8 mouse cellular contexts compared by ENCODE assay signal in genomic region chr11:46312523-46313035, GRCm38 (mm10). TPM values are rescaled to one million over a fixed set of nuclear protein-coding genes. Genes with fewer than 3 reads are reported as not detected.
DNase-seq lines count a peak whose midpoint lies in the region; ATAC-seq and TF ChIP-seq lines count a peak whose summit lies in the region.

TSS of gene Cyfip2 (minus strand) at chr11:46312859.

- no peak for ATAC-seq in granulocyte monocyte progenitor cell, adult 5-6 weeks (replicated peaks; ENCODE audit: poor library complexity, severe bottlenecking)
- peak; percentile 52 for ATAC-seq in intestine, embryonic 16.5 days
- ATAC-seq in limb, embryonic 14.5 days (ENCODE audit: low FRiP score, low read depth) = peak; percentile 46; the same call in 1 of the 2 replicates

- peaks cover 11% of the 10 kb centered on the region for H3K4me1 ChIP-seq in intestine, embryonic 16.5 days (ENCODE audit: control insufficient read depth, insufficient read depth, low read length)
- peaks cover 23% of the 10 kb centered on the region for H3K4me1 ChIP-seq in limb, embryonic 14.5 days (ENCODE audit: control insufficient read depth, insufficient read depth, low read length)

- peak within 1 kb of the TSS; percentile 19; the same call in 1 of the 2 replicates for H3K27ac ChIP-seq in intestine, embryonic 16.5 days (ENCODE audit: low read length)
- no peak within 1 kb of the TSS for H3K27ac ChIP-seq in limb, embryonic 14.5 days (replicated peaks; ENCODE audit: low read depth, low read length)

- TF ChIP-seq POLR2A in limb, embryonic 14.5 days (IDR thresholded peaks at IDR 0.05; ENCODE audit: borderline replicate concordance, extremely low read depth, insufficient read depth, insufficient read length) = no peak

- peak within 1 kb of the TSS; percentile 73 for H3K9ac ChIP-seq in intestine, embryonic 16.5 days (ENCODE audit: low read depth, low read length)
- H3K9ac ChIP-seq in limb, embryonic 14.5 days (ENCODE audit: low read depth, low read length, severe bottlenecking) = peak within 1 kb of the TSS; percentile 61

- H3K4me3 ChIP-seq in intestine, embryonic 16.5 days (ENCODE audit: low read length) = peak within 1 kb of the TSS; percentile 73
- peak within 1 kb of the TSS; percentile 69 for H3K4me3 ChIP-seq in limb, embryonic 14.5 days (replicated peaks; ENCODE audit: low read length)

- H3K9me3 ChIP-seq in intestine, embryonic 16.5 days (ENCODE audit: control insufficient read depth, low read length) = no peaks in the 10 kb centered on the region
- H3K9me3 ChIP-seq in limb, embryonic 14.5 days (ENCODE audit: control insufficient read depth, low read length) = no peaks in the 10 kb centered on the region; the same call in 1 of the 2 replicates

- H3K36me3 ChIP-seq in intestine, embryonic 16.5 days (ENCODE audit: control insufficient read depth, insufficient read depth, low read length) = no peaks in the 10 kb centered on the region
- H3K36me3 ChIP-seq in limb, embryonic 14.5 days (ENCODE audit: control insufficient read depth, insufficient read depth, low read length) = no peaks in the 10 kb centered on the region

- H3K27me3 ChIP-seq in intestine, embryonic 16.5 days (replicated peaks; ENCODE audit: control insufficient read depth, insufficient read depth, low read length) = no peaks in the 10 kb centered on the region
- H3K27me3 ChIP-seq in limb, embryonic 14.5 days (ENCODE audit: control insufficient read depth, insufficient read depth, low read length) = no peaks in the 10 kb centered on the region

- H3K4me2 ChIP-seq in intestine, embryonic 16.5 days (ENCODE audit: low read depth, low read length) = peak within 1 kb of the TSS; percentile 98
- H3K4me2 ChIP-seq in limb, embryonic 14.5 days (replicated peaks; ENCODE audit: low read depth, low read length, severe bottlenecking) = peak within 1 kb of the TSS; percentile 97

- 7% methylated on average over 14 of the region's 14 CpGs for WGBS in intestine, embryonic 16.5 days
- 9% methylated on average over 12 of the region's 14 CpGs for WGBS in limb, embryonic 14.5 days

- peak; percentile 41 for DNase-seq in embryo, embryonic 10 days (ENCODE audit: low spot score)
- DNase-seq in embryo, embryonic 9.5 days (ENCODE audit: extremely low spot score) = no peak
- DNase-seq in adrenal gland, postnatal 4 days (ENCODE audit: low spot score in 2 of 2) = no peak
- DNase-seq in limb, embryonic 14.5 days (ENCODE audit: low spot score) = no peak
- peak; percentile 55 for DNase-seq in retina, embryonic 14.5 days (ENCODE audit: low spot score)
- DNase-seq in c-Kit-positive CD71-positive TER-119-positive erythroid progenitor cells, embryonic 14.5 days (ENCODE audit: low spot score) = no peak

RNA-seq across cellular contexts. Expression of gene Cyfip2, which starts in this region (rescaled TPM):
- total RNA-seq in adrenal gland, postnatal 4 days (2021) = 10 to 100 TPM; 55.8 to 56.7 TPM
- 92.3 and 106 TPM in 2 replicates for total RNA-seq in granulocyte monocyte progenitor cell, adult 5-6 weeks (2014; fragmentation: Nextera tagmentation)
- total RNA-seq in granulocyte monocyte progenitor cell, adult 5-6 weeks (2017) = 43.2 and 55.8 TPM in 2 replicates
- 5.2 and 5.7 TPM in 2 replicates for polyA plus RNA-seq in intestine, embryonic 16.5 days (2015; fragmentation: Nextera tagmentation; extraction: Ambion mirVana)
- polyA plus RNA-seq in limb, embryonic 14.5 days (2012; rRNA removed) = 6.5 and 7.1 TPM in 2 replicates
- 7.8 and 9.2 TPM in 2 replicates for polyA plus RNA-seq in limb, embryonic 14.5 days (2014; fragmentation: Nextera tagmentation; extraction: Ambion mirVana)

Comparison
In these comparisons a context has a peak if more than half of its experiments do, and no peak if none do; other contexts are left out.
1. DNase-seq: peak in embryo, embryonic 10 days (single experiment) and retina, embryonic 14.5 days (single experiment); none in embryo, embryonic 9.5 days (single experiment), adrenal gland, postnatal 4 days (0 of 2), limb, embryonic 14.5 days (single experiment) and c-Kit-positive CD71-positive TER-119-positive erythroid progenitor cells, embryonic 14.5 days (single experiment).